Mouse (Mus musculus): ENCODE data around the gene Spata31d1a.
A peak's percentile ranks its signal among the peaks of the same experiment; 100 is the strongest.
"Not testable (repeated sequence)": the region's sequence is repeated elsewhere in the genome, so short reads cannot be mapped to it uniquely, and the experiment has no call there.

Gene Spata31d1a

DNA sequence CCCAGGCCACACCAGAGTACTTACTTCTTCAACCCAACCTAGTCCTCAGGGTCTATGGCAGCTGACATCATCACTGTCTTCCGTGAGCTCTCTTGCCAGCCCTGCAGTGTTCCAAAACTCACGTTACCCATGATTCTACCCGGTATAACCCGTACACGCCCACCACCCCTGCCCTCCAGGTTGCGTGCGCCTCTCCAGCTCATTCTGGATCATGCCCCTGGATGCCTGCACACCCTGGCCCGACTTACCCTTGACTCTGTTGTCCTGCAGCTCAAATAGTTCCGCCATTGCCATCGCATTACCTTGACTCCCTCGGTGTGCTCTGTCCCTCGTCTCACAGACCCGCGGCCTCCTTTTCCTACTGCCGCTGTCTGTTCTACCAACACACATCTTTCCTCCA, at the start of gene Spata31d1a:
Gene Spata31d1a (minus strand): TSS at position 101 of the 400 bp plus-strand sequence.
- DNase-seq (ENCODE audit: low spot score in 2 of 2) = no peak

DNA sequence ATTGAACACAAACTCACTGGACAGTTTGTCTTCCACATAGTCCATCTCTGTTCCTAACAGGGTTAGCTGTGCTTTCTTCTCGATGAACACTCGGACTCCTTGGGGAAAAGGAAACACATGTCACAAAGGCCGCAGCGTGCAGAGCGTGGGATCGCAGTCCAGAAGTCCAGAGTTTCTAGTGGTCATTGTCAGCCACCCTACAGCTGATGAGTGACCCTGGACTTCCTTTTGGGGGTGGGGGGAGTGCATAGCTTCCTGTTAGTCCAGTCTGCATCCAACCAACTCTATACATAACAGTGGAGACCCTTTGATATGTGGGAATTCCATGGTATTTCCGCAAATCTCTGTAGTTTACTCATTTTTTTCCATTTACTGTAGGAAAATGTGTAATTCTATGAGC, 46.8 kb upstream of the Spata31d1a start:
- no peak for DNase-seq (ENCODE audit: low spot score in 2 of 2)

DNA sequence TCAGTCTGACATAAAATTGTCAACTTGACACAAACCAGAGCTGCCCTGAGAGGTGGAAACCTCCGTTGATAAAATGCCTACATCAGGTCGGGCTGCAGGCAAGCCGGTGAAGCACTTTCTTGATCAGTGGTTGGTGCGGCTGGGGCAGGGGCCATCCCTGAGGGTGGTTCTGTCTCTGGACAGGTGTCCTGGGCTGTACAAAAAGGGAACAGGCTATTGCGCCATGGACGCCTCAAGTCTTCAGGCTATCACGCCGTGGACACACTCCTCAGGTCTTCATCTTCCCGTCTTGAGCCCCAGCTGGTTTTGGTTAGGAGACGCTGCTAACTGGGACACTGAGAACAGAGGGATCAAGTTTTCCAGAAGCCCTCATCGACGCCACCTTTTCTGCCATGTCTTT, 40.2 kb upstream of the Spata31d1a start:
- no peak for DNase-seq (ENCODE audit: low spot score in 2 of 2)

DNA sequence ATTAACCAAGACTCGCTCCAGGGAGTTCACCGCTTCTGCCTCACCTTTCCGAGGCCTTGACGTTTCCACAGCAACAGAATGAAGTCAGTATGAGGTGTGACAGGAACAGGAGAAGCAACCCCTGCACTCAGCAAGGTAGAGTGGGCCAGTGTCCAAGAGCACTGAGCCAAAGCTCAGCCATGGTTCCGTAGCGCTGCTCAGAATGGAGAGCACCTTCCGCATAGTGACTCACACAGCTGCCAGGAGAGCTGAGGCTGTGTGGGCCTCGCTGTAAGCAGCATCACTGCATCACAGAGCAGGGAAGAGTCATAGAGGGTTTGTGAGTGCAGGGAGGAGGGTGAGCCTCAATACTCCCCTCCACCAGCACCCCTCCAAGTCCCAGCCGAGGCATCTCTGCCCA, 36.6 kb upstream of the Spata31d1a start, which contains the start of gene 1700014D04Rik:
Gene 1700014D04Rik (minus strand): TSS at position 42 of the 400 bp plus-strand sequence.
- DNase-seq (ENCODE audit: low spot score in 2 of 2) = peak in 1 of 2 experiments; percentile 47

DNA sequence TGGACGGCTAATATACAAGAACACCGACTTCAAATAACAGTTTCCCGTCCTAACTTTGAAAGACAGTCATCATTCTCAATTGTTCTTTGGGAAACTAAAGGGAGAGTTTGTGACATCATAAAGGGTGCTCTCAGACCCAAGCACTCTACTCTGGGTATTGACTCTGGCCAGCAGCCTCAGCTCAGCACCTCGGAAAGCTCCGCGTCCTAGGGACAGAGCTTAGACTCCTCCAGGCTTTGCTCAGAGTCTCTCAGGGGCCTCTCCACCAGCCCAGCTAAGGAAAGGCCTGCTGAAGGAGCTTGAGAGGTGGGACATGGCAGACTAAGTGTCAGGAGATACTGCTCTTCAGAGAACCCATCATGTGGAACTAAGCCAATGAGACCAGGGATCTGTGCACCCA, 36.0 kb upstream of the Spata31d1a start:
- DNase-seq (ENCODE audit: low spot score in 2 of 2) = no peak

DNA sequence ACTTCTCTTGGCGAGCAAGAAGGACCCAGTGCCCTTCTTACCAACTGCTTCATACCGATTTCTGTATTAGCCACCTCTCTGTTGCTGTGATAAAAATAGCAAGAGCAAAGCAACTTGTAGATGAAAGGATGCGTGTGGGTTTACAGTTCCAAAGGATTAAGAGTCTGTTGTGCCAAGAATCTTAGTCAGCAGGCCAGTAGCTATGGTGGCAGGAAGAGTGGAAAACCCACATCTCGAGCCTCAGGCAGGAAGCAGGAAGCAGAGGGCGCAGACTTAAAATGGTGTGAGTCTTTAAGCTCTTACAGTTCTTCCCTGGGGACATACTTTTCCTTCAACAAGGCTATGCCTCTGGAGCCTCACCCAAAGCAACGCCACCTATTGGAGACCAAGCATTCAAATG, 35.3 kb upstream of the Spata31d1a start:
- no peak for DNase-seq (ENCODE audit: low spot score in 2 of 2)

DNA sequence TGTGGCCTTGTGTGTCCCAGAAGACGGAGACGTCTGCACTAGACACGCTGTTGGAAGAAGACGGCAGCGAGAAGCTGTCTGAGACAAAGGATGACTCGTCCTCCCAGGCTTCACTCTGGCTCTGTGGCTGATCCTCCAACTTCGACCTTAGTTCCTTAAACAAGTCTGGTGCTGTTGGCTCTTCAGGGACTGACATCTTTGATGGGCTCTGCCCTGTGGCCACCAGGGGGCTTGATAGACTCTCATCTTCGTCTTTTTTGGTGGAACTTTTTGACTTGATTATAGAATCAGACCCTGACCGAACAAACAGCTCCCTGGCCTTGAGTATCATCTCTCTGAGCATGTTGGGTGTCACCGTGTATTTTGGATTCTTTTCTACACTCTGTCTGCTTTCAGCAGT, 31.6 kb upstream of the Spata31d1a start:
- no peak for DNase-seq (ENCODE audit: low spot score in 2 of 2)

DNA sequence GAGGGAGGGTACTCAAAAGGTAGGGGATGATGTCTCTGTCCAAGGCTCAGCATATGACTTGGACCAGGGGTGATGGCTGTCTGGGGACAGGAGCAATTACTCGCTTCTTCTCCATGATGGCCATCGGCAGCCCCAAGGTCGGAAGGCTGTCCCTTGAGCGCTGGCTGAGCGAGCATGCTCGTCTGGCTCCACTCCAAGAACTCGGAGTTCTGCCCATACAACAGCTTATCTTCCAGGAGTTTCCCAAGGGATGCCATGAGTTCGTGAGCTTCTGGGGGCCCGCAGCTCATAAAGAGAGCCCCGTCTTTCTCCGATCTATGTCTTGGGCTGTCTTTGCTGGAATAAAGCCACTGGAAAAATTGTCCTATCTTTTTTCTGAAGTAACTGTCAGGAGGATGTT, 31.0 kb upstream of the Spata31d1a start:
- DNase-seq (ENCODE audit: low spot score in 2 of 2) = no peak

DNA sequence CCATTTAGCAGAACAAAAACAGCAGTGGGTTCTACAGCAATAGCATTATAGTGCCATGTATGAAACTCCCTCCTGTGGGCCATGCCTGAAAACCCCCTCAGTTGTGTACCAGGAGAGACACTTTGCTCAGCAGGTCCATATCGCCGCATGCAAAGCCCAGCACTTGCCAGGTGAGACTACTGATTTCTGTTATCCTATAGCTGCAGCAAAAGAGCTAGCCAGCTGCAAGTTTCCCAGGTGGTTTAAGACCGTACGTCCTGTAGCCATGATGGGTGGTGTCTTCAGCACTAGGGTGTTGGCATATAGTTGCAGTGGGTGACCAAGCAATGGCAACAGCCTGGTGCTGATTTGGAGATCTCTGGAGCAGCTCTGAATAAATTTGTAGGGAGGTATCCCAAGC, 29.3 kb upstream of the Spata31d1a start:
- no peak for DNase-seq (ENCODE audit: low spot score in 2 of 2)

DNA sequence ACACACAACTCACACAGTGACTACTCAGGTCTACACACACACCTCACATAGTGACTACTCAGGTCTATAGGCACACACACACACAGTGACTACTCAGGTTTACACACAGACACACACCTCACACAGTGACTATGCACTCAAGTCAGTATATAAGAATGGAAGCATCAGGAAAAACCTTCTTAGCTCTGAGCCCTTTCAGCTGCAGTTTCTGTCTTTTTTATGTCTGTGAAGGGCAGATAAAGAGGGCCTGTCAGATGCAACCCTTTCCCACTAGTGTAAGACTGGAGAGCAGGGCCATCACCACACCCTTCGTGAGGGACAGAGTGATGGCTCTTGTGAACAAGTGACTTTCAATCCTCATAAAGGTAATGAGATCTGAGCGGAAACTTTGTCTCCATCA, 28.3 kb upstream of the Spata31d1a start:
- no peak for DNase-seq (ENCODE audit: low spot score in 2 of 2)

DNA sequence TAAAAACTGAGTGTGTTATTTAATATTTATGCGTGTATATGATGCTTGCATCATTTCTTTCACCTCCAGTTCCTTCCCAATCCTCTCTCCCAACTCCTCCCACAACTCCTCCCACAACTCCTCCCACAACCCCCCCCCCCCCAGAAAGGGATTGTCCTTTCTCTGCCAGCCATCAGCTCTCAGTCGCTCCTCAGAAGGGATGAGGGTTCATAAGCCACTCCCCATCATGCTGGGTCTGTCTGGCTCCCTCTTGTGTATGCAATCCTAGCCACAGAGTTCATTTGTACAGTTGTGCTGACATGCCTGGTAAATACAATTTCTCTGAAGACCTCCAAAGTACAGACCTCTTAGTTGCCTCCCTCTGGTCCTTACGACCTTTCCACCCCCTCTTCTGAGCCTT, 25.1 kb upstream of the Spata31d1a start:
- DNase-seq (ENCODE audit: low spot score in 2 of 2) = no peak

DNA sequence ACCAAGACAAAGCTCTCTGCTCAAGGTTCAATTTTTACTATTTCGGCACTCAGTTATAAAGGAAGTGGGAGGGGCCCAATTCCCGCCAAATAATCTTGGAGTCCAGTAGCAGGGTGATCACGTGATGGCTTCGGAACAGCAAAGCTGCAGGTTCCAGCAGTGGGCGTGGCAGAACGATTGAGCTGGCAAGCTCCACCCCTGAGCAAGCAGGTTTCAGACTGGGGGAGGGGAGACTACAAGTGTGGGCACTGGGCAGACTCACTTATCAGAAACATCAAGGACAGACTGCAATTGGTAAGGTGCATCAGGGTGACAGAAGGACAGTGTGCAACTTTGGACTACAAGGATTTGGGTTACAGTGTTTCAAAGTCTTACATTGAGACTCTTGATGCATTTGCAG, 24.2 kb upstream of the Spata31d1a start:
- DNase-seq (ENCODE audit: low spot score in 2 of 2) = not testable (repeated sequence)

DNA sequence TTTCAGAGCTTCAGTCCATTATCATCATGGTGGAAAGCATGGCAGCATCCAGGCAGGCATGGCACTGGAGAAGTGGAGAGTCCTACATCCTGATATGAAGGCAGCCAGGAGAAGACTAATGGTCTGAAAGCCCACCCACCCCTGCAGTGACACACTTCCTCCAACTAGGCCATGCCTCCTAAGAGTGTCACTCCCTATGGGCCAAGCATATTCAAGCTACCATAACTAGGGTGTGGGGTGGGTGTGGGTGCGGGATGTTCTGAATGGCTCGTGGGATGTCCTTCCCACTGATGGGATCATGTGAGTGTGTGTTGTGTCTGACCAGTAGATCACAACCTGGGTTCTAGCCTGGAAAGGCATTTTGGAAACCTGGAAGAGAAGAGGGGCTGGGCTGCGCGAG, 23.8 kb upstream of the Spata31d1a start:
- no peak for DNase-seq (ENCODE audit: low spot score in 2 of 2)

DNA sequence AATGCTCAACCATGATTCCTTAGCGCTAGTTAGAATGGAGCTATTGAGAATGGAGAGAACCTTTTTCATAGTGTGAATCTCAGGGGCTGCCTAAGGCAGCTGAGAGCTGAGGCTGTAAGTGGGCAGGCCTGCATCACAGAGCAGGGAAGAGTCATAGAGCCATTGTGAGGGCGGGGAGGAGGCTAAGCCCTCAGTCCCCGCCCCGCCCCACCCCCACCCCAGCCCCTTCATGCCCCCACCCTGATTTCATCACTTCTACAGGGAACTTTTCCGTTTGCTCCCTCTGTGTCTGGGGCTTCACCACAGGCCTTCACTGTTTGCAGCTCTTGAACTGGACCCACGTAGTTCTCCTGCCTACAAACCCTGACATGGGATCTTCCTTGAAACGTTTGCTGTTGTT, 21.5 kb upstream of the Spata31d1a start, which contains the start of gene Spata31d1d:
Gene Spata31d1d (minus strand): TSS at position 101 of the 400 bp plus-strand sequence.
- no peak for DNase-seq (ENCODE audit: low spot score in 2 of 2)

DNA sequence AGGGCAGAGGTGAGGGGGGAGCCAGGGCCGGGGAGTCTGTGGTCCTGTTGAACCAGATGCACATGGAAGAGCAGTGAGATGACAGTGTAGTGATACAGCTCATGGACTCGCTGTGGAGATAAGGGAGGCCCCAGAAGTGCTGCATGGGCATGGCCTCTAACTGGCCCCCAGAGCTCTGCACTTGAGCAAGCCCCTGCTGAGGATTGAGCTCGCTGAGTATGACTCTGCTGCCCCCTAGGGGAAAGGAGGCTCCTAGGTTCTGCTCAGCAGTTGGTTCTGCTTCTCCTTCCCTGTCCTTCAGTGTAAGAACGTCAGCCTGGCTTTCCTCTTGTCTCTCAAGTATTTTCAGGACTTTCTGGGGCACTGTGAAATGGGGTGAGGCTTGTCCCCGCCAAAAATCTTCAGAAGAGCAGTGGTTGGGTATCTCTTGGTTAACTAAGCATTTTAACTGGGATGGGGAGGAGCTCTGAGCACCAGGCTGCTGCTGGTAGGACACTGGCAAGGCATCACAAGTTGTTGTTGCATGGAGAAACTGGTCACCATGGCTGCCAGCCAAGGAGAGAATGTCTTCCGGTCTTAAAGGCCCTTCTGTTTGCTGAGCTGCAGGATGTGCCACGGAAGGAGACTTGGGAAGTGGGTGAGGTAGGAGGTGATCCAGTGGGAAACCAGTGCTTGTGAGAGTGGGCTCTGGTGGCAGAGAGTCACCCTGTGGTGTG, 18.4 kb upstream of the Spata31d1a start:
- peak; percentile 87 to 90 for DNase-seq (ENCODE audit: low spot score in 2 of 2)

DNA sequence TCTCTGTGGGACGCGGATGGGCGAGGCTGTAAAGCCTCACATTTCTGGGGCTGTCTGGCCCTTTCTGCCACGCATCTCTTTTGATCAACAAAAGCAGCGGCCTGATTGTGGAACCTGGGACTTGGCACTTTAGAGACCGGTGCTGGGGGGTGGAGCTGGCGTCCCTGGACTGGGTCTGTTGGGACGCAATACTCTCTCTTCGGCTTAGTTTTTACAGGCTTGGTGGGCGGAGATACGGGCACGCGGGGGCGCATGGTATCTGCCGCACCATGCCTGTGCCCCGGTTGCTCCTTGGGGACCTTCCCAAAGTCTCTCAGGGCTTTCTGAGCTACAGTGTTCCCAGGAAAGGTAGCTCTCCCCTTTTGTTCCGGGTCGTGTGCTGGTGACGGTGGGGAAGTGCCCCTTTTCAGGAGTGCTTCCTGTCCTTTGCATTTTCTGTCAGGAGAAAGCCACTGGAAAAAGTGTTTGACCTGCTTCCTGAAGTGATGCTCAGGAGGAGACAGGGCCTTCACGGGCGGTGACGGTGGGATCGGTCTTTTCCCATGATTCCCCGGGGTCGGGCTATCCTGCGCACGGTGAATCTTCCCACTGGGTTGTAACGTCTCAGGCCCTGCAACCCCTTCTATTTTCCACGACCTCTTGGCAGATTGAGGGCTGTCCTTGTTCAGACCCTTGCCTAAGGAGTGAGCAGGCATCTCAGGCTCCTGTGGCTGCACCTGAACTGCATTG, 16.2 kb upstream of the Spata31d1a start:
- no peak for DNase-seq (ENCODE audit: low spot score in 2 of 2)

DNA sequence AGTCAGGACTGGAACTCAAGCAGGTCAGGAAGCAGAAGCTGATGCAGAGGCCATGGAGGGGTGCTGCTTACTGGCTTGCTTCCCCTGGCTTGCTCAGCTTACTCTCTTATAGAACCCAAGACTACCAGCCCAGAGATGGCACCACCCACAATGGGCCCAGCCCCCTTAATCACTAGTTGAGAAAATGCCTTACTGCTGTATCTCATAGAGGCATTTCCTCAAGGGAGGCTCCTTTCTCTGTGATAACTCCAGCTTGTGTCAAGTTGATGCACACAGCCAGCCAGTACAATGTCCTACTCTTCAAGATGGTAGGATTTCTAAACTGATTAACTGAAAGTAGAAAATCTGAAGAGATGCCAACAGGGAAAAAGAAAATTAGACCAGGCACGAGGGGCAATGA, 12.0 kb upstream of the Spata31d1a start:
- DNase-seq (ENCODE audit: low spot score in 2 of 2) = not testable (repeated sequence)

DNA sequence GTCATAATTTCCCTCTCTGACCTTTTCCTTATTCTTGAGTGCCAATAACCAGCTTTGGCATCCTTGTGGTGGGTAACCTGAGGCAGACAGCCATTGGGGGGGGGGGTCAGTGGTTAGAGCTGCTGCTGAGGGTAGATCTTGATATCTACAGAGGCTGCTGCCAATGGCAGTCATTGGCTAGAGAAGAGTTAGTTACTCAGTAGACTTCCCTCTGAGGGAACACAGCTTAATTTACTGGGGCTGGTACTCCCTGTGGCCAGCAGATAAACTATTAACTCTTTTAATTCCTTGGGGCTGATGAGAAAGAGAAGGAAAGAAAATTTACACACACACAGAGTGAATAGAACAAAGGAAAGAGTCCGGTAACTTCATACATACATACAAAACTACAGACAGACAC, 9.3 kb upstream of the Spata31d1a start:
- DNase-seq (ENCODE audit: low spot score in 2 of 2) = no peak

DNA sequence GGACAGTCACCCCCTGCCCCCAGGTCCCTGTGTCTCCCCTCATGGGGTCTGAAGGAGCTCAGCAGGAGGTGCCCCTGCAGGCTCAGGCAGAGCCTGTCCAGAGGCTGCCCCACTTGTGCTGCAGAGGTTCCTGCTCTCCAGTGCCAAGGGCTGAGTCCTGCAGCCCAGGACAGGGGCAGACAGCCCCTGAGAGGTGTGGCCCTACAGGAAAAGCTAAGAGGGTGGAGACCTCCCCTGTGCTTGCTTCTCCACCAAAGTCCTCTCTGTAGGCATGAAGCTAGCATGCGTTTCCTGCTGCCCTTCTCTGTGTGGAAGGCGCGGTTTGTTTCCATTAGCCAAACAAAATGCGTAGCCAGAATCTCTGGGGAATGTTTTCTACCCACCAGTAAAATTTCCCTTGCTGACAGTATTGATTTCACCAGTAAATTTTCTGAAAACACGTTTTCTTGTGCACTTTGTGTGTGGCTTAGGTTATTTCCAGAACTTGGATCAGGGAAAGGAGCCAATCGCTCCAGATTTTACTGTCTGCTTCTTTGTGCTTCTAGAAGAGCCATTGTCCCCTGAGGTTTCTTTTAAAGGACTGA, 8.8 kb upstream of the Spata31d1a start:
- not testable (repeated sequence) for DNase-seq (ENCODE audit: low spot score in 2 of 2)

DNA sequence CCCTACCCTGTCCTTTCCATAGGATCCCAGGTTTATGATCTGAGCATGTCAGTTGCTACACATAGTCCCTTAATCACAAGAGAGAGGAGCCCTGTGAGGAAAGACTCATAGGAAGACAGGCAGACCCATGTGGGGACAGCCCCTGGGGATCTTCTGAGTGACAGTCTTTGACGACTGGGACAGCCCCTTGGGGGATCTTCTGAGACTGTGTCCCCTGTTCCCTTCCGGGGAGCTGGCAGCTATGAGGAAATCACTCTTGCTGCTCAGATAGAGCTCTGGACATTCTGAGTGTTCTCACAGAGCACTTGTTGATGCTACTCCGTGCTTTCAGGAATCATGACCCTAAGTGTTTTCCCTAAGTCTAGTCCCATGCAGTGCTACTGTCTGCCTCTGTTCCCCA, 3.6 kb upstream of the Spata31d1a start:
- DNase-seq (ENCODE audit: low spot score in 2 of 2) = no peak

DNA sequence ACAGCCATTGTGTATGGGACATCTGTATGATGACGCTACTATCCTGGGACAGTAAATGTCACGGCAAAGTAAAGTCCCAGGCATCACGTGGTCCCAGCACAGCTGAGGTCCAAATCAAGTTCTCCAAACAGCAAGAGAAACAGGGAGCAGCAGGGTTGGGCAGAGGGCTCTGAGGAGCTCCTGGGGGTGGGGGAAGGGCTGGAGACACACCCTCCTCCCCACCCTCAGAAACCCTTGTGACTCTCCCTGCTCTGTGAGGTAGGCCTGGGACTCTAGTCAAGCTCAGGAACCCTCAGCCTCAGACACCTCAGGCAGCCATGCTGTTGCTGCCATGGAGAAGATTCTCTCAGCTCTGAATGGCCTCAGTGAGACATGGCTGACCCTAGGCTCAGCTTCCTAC, 1.9 kb upstream of the Spata31d1a start, which contains the start of gene Spata31d1b:
Gene Spata31d1b (plus strand): TSS at position 301 of the 400 bp plus-strand sequence.
- not testable (repeated sequence) for DNase-seq (ENCODE audit: low spot score in 2 of 2)

DNA sequence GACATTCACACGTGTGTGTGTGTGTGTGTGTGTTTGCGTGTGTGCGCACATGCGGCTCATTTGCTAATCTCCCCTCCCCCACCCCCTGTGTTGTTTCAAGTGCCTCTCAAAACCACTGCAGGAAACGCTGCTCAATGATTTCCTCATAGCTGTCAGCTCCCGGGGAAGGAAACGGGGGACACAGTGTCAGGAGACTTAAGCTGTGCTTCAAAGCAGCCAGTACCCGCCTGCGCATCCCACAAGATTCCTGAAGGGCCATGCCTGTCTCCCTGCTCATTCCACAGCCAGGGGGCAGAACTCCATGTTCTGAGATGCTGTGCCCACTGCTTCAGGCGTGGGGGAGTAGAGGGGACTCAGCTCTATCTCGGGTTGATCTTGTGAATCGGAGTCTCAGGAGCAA, 5.6 kb downstream of the Spata31d1a start:
- DNase-seq (ENCODE audit: low spot score in 2 of 2) = peak in 1 of 2 experiments; percentile 34

DNA sequence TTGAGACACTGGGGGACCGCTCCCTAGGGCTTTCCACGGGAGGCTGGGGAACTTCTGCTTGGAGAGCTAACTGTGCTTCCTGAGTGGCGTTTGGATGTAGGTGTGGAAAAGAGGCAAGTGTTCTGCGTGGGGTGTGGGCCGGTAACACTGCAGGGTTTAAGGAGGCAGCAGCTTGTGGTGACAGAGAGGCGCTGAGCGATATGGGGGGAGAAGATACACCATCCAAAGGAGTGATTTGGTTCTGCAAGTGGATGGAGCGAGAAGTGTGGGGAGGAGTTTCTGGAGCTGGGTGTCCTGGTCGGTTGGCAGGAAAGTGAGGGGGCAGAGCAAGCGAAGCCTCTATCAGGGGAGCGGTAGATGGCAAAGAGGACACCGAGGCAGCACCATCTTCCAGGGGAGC, 6.6 kb downstream of the Spata31d1a start:
- DNase-seq (ENCODE audit: low spot score in 2 of 2) = no peak

All from right cerebral cortex, postnatal 10 days (tissue).